Mouse (Mus musculus) heart, postnatal 0 days (tissue): ENCODE measurements at regions not wholly inside any gene's neighbourhood (a gene's known extent, or its start where the extent isn't known, plus 50 kb on each side); places are given as distances from the start of the nearest gene placed in this dataset.

ENCODE experiments used
- CTCF ChIP-seq: IDR thresholded peaks from 2 replicates; pipeline ENCODE4 v1.5.1; 2016; ENCODE audit warnings: antibody characterized with exemption, control low read depth, low read depth
- EP300 ChIP-seq: IDR thresholded peaks from 2 replicates; pipeline ENCODE4 v1.6.1; 2016; ENCODE audit warnings: antibody characterized with exemption, low read depth

DNA sequence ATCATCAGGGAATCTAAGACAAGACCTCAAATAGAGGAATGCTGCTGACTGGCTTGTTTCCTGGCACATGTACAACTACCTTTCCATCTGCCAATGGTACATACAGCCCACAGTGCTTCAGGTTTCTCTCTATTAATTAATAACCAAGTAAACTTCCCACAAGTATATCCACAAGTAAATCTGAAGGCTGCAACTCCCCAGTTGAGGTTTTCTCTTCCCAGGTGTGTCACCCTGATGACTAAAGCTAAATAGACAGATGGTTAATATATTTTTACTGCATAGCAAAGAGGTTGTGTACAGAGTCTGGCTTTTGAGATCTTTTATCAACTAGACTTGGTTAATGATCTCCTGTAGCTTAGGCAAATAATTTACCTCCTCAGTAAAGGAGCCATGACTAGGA lies 96.8 kb upstream of the Kcnh7 start:
- TF ChIP-seq CTCF, result no peak
- no peak for TF ChIP-seq EP300
